Comparison of ENCODE assay signal across 8 mouse cellular contexts in genomic region chr5:3893459-3894293, GRCm38 (mm10). TPM values are rescaled to one million over a fixed set of nuclear protein-coding genes. Genes with fewer than 3 reads are reported as not detected.
DNase-seq lines count a peak whose midpoint lies in the region; ATAC-seq and TF ChIP-seq lines count a peak whose summit lies in the region.
"Not testable (repeated sequence)": the region's sequence is repeated elsewhere in the genome, so short reads cannot be mapped to it uniquely, and the experiment has no call there.

Gene Mterf1a, minus strand, starts transcription at chr5:3893933.

- not testable (repeated sequence) for H3K4me1 ChIP-seq in hindbrain, embryonic 11.5 days (replicated peaks; ENCODE audit: control insufficient read depth, insufficient read depth, low read length); lung, embryonic 15.5 days; neural tube, embryonic 15.5 days

- peak within 1 kb of the TSS; percentile 48; the same call in 1 of the 2 replicates for H3K9ac ChIP-seq in hindbrain, embryonic 11.5 days (ENCODE audit: low read depth, low read length)
- H3K9ac ChIP-seq in lung, embryonic 15.5 days: peak within 1 kb of the TSS; percentile 32
- H3K9ac ChIP-seq in neural tube, embryonic 15.5 days (replicated peaks): peak within 1 kb of the TSS; percentile 44

- peak within 1 kb of the TSS; percentile 45 for H3K4me2 ChIP-seq in hindbrain, embryonic 11.5 days (replicated peaks; ENCODE audit: low read depth, low read length)
- peak within 1 kb of the TSS; percentile 61 for H3K4me2 ChIP-seq in lung, embryonic 15.5 days
- peak within 1 kb of the TSS; percentile 61 for H3K4me2 ChIP-seq in neural tube, embryonic 15.5 days

- 5% methylated on average over 3 of the region's 47 CpGs for WGBS in hindbrain, embryonic 11.5 days
- 2% methylated on average over 10 of the region's 47 CpGs for WGBS in lung, embryonic 15.5 days
- 5% methylated on average over 9 of the region's 47 CpGs for WGBS in neural tube, embryonic 15.5 days

- peak; percentile 100 for ATAC-seq in Patski
- peak; percentile 99 for ATAC-seq in hindbrain, embryonic 11.5 days (ENCODE audit: low FRiP score)
- peak; percentile 99 for ATAC-seq in lung, embryonic 15.5 days (ENCODE audit: borderline replicate concordance, extremely low read depth, low FRiP score, low TSS enrichment)
- ATAC-seq in neural tube, embryonic 15.5 days (ENCODE audit: low FRiP score): peak; percentile 100

- in situ Hi-C loops in Patski (cut with MboI; ENCODE audit: low pct_unique_long_range_greater_than_20kb): loop anchor here (5.0 kb wide), 1 partner anchor 304 kb away; no protein-coding TSS in a partner anchor

- not testable (repeated sequence) for H3K36me3 ChIP-seq in hindbrain, embryonic 11.5 days (ENCODE audit: control insufficient read depth, insufficient read depth, low read length); lung, embryonic 15.5 days; neural tube, embryonic 15.5 days

- peak within 1 kb of the TSS; percentile 42 for H3K4me3 ChIP-seq in hindbrain, embryonic 11.5 days (ENCODE audit: low read depth, low read length)
- H3K4me3 ChIP-seq in lung, embryonic 15.5 days: peak within 1 kb of the TSS; percentile 48
- peak within 1 kb of the TSS; percentile 45 for H3K4me3 ChIP-seq in neural tube, embryonic 15.5 days (replicated peaks)

- POLR2A ChIA-PET in Patski (lab: Charles Lee): not testable (repeated sequence)

- TF ChIP-seq CTCF in Patski (IDR thresholded peaks at IDR 0.05): peak; percentile 92

- not testable (repeated sequence) for H3K9me3 ChIP-seq in hindbrain, embryonic 11.5 days (ENCODE audit: control insufficient read depth, low read length); lung, embryonic 15.5 days; neural tube, embryonic 15.5 days (replicated peaks)

- DNase-seq in Patski (ENCODE audit: low read depth, low spot score): not testable (repeated sequence)
- peak; percentile 52 to 65 for DNase-seq in cerebellum, postnatal 14 days
- peak; percentile 11 to 19 for DNase-seq in frontal cortex, postnatal 10 days (ENCODE audit: low spot score in 2 of 2)
- DNase-seq in hindbrain, embryonic 11.5 days (ENCODE audit: low spot score): peak; percentile 23
- DNase-seq in layer of hippocampus, adult 9-10 months (ENCODE audit: low spot score): peak; percentile 16
- peak; percentile 14 to 38 for DNase-seq in thymus, postnatal 10 days (ENCODE audit: low spot score in 2 of 2)

- not testable (repeated sequence) for H3K27me3 ChIP-seq in Patski; hindbrain, embryonic 11.5 days (ENCODE audit: control insufficient read depth, insufficient read depth, low read length); lung, embryonic 15.5 days; neural tube, embryonic 15.5 days (replicated peaks)

- CTCF ChIA-PET in Patski (lab: Charles Lee): interaction anchor here (0.9 kb wide), 1 partner anchor 293 kb away, joined by 3 read pairs; no protein-coding TSS in a partner anchor

- not testable (repeated sequence) for H3K27ac ChIP-seq in hindbrain, embryonic 11.5 days (ENCODE audit: low read depth, low read length); lung, embryonic 15.5 days; neural tube, embryonic 15.5 days (replicated peaks)

RNA-seq across cellular contexts. Expression of gene Mterf1a, which starts in this region (rescaled TPM):
- polyA plus RNA-seq in Patski (2021): 6.7 TPM
- 10.0 and 11.6 TPM in 2 replicates for polyA plus RNA-seq in hindbrain, embryonic 11.5 days (2014; fragmentation: Nextera tagmentation; extraction: Ambion mirVana)
- polyA plus RNA-seq in lung, embryonic 15.5 days (2015; fragmentation: Nextera tagmentation; extraction: Ambion mirVana): 7.6 and 8.1 TPM in 2 replicates
- 5.9 and 8.4 TPM in 2 replicates for polyA plus RNA-seq in neural tube, embryonic 15.5 days (2015; fragmentation: Nextera tagmentation; extraction: Ambion mirVana)
